Mouse (Mus musculus) erythroblast, embryonic 14.5 days (primary cell): ENCODE measurements at regions not wholly inside any gene's neighbourhood (a gene's known extent, or its start where the extent isn't known, plus 50 kb on each side); places are given as distances from the start of the nearest gene placed in this dataset.

Experiments used
- GATA1 ChIP-seq: IDR thresholded peaks from 2 replicates; pipeline ENCODE4 v1.6.1; 2012; ENCODE audit warnings: low read length, inconsistent platforms, mixed read lengths
- TAL1 ChIP-seq: IDR thresholded peaks from 3 replicates; pipeline ENCODE4 v1.6.1; 2012; ENCODE audit warnings: low read length, inconsistent platforms, mixed read lengths

- TF ChIP-seq GATA1 = no peak
- no peak for TF ChIP-seq TAL1
Measured at GRCm38 (mm10) chr2:10788509-10788908, 383.4 kb upstream of the Prkcq start.
